Mouse (Mus musculus) hindbrain, embryonic 12.5 days (tissue): Measurements from ENCODE around the gene Gm10073. TPM values are rescaled to one million over a fixed set of nuclear protein-coding genes. Genes with fewer than 3 reads are reported as not detected.

Experiments used
- ATAC-seq: fragments of 200-750 bp; cut with Nextera tagmentation; 2 replicates; pipeline ENCODE4 v1.8.0; 2017; ENCODE audit warnings: moderate TSS enrichment; ENCODE audit not compliant: low FRiP score
- H3K27ac ChIP-seq: fragments of 300-500 bp; sonication (generic); 2 replicates; pipeline ENCODE4 v1.5.1; 2016; ENCODE audit warnings: mild to moderate bottlenecking
- H3K27me3 ChIP-seq: fragments of 300-500 bp; sonication (generic); 2 replicates; pipeline ENCODE4 v1.6.1; 2016; ENCODE audit warnings: mild to moderate bottlenecking
- H3K36me3 ChIP-seq: fragments of 300-500 bp; sonication (generic); 2 replicates; pipeline ENCODE4 v1.6.1; 2016; ENCODE audit warnings: mild to moderate bottlenecking
- H3K4me1 ChIP-seq: fragments of 300-500 bp; sonication (generic); 2 replicates; pipeline ENCODE4 v1.6.1; 2016
- H3K4me2 ChIP-seq: fragments of 300-500 bp; sonication (generic); replicated peaks from 2 replicates; pipeline ENCODE4 v1.6.1; 2016; ENCODE audit warnings: mild to moderate bottlenecking
- H3K4me3 ChIP-seq: fragments of 300-500 bp; sonication (generic); 2 replicates; pipeline ENCODE4 v1.5.1; 2016; ENCODE audit warnings: mild to moderate bottlenecking
- H3K9ac ChIP-seq: fragments of 300-500 bp; sonication (generic); 2 replicates; pipeline ENCODE4 v1.6.1; 2016; ENCODE audit warnings: mild to moderate bottlenecking, moderate library complexity
- H3K9me3 ChIP-seq: fragments of 300-500 bp; sonication (generic); replicated peaks from 2 replicates; pipeline ENCODE4 v1.6.1; 2016; ENCODE audit warnings: mild to moderate bottlenecking
- WGBS: fragments of 180-500 bp; shearing (Covaris S2); methylation state at CpG from one replicate; pipeline ENCODE4 v1.1.7; 2016; 5-methylcytosine and 5-hydroxymethylcytosine counted together
- polyA plus RNA-seq: library from polyadenylated mRNA; unstranded; fragments of >200 nt; fragmentation: Nextera tagmentation; extraction: Ambion mirVana; gene quantifications from 2 replicates; pipeline ENCODE4 v1.2.1, GENCODE M21; 2016

Gene Gm10073
- polyA plus RNA-seq, 1 experiment from 2014 or later = 3.8 TPM

DNA sequence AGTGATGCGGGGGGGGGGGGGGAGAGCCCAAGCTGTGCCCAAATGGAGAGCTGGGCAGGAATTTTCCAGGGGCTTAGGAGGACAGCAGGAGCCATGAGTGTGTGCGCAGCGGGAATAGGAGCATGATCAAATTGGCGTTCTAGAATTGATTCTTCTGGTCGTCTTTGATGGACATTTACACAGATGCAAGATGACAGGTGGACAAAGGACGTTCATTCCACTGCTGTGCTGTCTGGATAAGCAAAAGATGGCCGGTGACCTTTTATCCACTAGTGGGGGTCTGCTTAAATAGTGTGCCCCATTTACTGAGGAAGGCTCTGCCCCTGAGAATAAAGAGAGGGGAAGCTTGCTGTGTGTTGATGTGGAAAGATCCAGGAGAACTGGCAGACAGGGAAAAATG is 4.3 kb downstream of the Gm10073 start:
- peak; percentile 48; the same call in 1 of the 2 replicates for ATAC-seq
- no peaks in the 10 kb centered on the region for H3K27me3 ChIP-seq
- H3K36me3 ChIP-seq = no peaks in the 10 kb centered on the region
- no peaks in the 10 kb centered on the region for H3K9me3 ChIP-seq
- peaks cover 5% of the 10 kb centered on the region; the same call in 1 of the 2 replicates for H3K4me1 ChIP-seq
- H3K4me2 ChIP-seq = no peak overlapping the region
- H3K9ac ChIP-seq = no peak overlapping the region
- 41% methylated on average over 7 of the region's 7 CpGs for WGBS
- no peak overlapping the region for H3K4me3 ChIP-seq
- no peak overlapping the region for H3K27ac ChIP-seq

- Histone ChIP-seq H3K27ac (no peak overlapping the region), H3K9ac (no peak overlapping the region), H3K4me3 (no peak overlapping the region), H3K27me3 (peaks cover 3% of the 10 kb centered on the region; the same call in 1 of the 2 replicates), H3K36me3 (no peaks in the 10 kb centered on the region), H3K9me3 (no peaks in the 10 kb centered on the region), H3K4me2 (no peak overlapping the region), H3K4me1 (no peaks in the 10 kb centered on the region)
- ATAC-seq = no peak
- 81% methylated on average over 3 of the region's 3 CpGs for WGBS
Observed at GRCm38 (mm10) chr8:106563691-106564182, 9.5 kb downstream of the Gm10073 start.

DNA sequence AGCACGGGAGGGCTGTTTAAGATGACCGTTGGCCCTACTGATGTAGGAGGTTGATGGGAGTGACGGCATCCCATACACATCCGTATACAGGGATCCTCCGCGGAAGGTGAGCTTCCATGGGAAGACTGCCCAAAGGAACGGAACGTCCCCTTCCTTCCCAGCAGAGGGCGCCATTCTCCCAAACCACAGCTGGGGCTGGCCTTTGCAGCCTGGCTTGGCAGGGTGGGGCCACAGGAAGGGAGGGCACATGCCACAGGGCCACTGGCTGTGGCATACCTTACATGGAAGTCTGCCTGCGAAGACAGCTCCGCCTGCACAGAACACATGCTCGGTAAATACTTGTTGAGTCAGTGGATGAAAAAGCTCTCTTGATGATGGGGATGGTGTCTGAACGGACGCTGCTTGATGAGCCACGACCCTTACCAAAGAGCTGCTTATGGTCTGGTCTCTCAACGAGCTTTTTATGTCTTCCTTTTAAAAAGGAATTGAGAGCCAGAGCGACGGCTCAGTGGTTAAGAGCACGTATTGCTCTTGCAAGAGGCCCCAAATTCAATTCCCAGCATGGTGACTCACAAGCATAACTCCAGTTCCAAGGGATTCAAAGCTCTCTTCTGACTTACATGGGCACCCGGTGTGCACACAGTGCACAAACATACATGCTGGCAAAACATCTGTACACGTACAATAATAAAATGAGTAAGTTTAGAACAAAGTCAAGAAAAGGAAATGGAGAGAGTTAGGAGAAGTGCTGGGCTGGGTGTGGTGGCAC is 12.0 kb downstream of the Gm10073 start:
- WGBS = 33% methylated on average over 21 of the region's 21 CpGs
- Histone ChIP-seq H3K27me3 (peaks cover 3% of the 10 kb centered on the region; the same call in 1 of the 2 replicates), H3K9ac (no peak overlapping the region), H3K4me2 (no peak overlapping the region), H3K27ac (no peak overlapping the region), H3K4me3 (no peak overlapping the region), H3K36me3 (no peaks in the 10 kb centered on the region), H3K4me1 (no peaks in the 10 kb centered on the region), H3K9me3 (peaks cover 8% of the 10 kb centered on the region; the same call in 1 of the 2 replicates)
- ATAC-seq = no peak

GRCm38 (mm10) chr8:106559844-106560243 is 13.4 kb downstream of the Gm10073 start:
- Histone ChIP-seq H3K9ac (no peak overlapping the region), H3K27ac (no peak overlapping the region), H3K27me3 (peaks cover 3% of the 10 kb centered on the region; the same call in 1 of the 2 replicates), H3K4me3 (no peak overlapping the region), H3K4me2 (no peak overlapping the region), H3K36me3 (no peaks in the 10 kb centered on the region), H3K4me1 (no peaks in the 10 kb centered on the region), H3K9me3 (peaks cover 8% of the 10 kb centered on the region; the same call in 1 of the 2 replicates)
- 65% methylated on average over 9 of the region's 9 CpGs for WGBS
- ATAC-seq = no peak

DNA sequence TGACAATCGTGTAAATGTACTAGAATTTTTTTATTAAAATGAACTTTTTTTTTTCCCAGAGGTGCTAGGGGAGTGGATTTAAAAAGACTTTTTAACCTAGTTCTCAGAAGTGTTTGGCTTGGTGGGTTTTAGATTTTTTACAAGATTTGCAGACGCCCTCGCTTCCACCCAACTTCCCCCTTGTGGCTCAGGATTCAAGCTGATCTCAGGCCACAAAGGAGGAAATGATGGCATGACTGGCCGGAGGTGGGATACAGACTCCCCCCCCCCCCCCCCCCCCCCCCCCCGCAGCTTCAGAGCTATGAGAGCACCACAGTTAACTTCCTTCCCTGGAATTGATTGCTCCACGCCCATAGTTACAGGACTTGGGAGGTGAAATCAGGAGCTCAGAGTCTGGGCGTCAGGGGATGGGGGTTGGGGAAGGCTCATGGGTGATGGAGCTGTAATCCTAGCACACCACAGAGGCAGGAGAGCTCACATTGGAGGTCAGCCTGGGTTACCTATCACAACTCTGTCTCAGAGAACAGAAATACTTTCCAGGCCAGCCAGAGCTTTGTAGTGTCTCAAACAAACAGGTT is 17.1 kb downstream of the Gm10073 start:
- Histone ChIP-seq H3K9ac (no peak overlapping the region), H3K9me3 (peaks cover 8% of the 10 kb centered on the region; the same call in 1 of the 2 replicates), H3K4me1 (no peaks in the 10 kb centered on the region), H3K4me3 (no peak overlapping the region), H3K27me3 (peaks cover 3% of the 10 kb centered on the region; the same call in 1 of the 2 replicates), H3K36me3 (no peaks in the 10 kb centered on the region), H3K27ac (no peak overlapping the region), H3K4me2 (no peak overlapping the region)
- no peak for ATAC-seq
- 71% methylated on average over 6 of the region's 7 CpGs for WGBS

DNA sequence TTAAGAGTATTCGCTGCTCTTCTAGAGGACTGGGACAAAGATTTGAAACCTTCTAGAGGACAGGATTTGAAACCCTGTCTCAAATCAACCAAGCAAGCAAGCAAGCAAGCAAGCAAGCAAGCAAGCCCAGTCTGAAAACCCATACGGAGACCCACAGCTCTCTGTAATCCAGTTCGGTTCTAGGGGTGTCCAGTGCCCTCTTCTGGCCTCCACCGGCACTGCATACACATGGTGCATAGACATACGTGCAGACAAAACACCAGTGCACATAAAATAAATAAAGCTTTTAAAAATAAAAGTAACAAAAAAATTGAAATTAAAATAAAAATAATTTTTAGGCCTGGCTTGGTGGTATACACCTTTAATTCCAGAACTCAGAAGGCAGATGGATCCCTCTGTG is 19.2 kb downstream of the Gm10073 start:
- Histone ChIP-seq H3K9ac (no peak overlapping the region), H3K9me3 (peaks cover 8% of the 10 kb centered on the region; the same call in 1 of the 2 replicates), H3K36me3 (no peaks in the 10 kb centered on the region), H3K4me3 (no peak overlapping the region), H3K27me3 (no peaks in the 10 kb centered on the region), H3K27ac (no peak overlapping the region), H3K4me1 (no peaks in the 10 kb centered on the region), H3K4me2 (no peak overlapping the region)
- no peak for ATAC-seq
- WGBS = 96% methylated on average over 5 of the region's 5 CpGs

DNA sequence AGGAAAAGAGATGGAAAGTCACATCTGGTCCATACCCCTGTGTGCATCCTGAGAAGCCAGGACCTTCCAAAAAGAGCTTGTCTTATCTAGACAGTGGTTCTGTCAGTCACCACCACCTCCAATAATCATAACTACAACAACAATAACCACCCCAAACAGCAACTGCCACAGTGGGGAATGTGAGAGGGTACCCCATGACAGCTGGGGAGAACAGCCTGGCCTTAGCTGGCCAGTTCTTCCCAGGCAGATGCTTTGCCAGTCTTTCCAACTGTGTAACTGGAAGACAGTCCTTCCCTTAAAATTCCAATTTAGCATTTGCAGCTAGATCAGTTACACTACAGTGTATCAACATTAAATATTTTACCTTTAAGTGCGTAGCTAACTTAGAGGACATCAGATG is 22.4 kb downstream of the Gm10073 start:
- Histone ChIP-seq H3K27ac (no peak overlapping the region), H3K9me3 (no peaks in the 10 kb centered on the region), H3K4me1 (no peaks in the 10 kb centered on the region), H3K9ac (no peak overlapping the region), H3K4me3 (no peak overlapping the region), H3K4me2 (no peak overlapping the region), H3K27me3 (no peaks in the 10 kb centered on the region), H3K36me3 (no peaks in the 10 kb centered on the region)
- no peak for ATAC-seq
- 92% methylated on average over 1 of the region's 1 CpGs for WGBS

GRCm38 (mm10) chr8:106548366-106548936 is 24.8 kb downstream of the Gm10073 start:
- H3K9ac ChIP-seq = no peak overlapping the region
- no peaks in the 10 kb centered on the region for H3K36me3 ChIP-seq
- ATAC-seq = no peak
- H3K4me2 ChIP-seq = no peak overlapping the region
- no peak overlapping the region for H3K4me3 ChIP-seq
- no peaks in the 10 kb centered on the region for H3K9me3 ChIP-seq
- H3K27me3 ChIP-seq = no peaks in the 10 kb centered on the region
- H3K27ac ChIP-seq = no peak overlapping the region
- H3K4me1 ChIP-seq = no peaks in the 10 kb centered on the region
- 89% methylated on average over 10 of the region's 10 CpGs for WGBS

DNA sequence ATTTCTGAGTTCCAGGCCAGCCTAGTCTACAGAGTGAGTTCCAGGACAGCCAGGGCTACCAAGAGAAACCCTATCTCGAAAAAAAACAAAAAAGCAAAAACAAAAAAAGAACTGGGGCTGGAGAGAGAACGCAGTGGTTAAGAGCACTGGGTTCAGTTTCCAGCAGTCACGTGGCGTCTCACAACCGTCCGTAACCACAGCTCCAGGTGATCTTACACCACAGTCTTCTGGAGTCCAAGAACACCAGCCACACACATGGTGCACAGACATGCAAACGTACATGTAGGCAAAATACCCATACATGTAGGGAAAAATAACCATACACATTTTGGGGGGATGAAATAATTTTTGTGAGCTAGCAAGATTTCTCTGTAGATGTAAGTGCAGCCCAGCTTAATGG is 26.5 kb downstream of the Gm10073 start:
- WGBS = 88% methylated on average over 7 of the region's 7 CpGs
- H3K9me3 ChIP-seq = no peaks in the 10 kb centered on the region
- H3K9ac ChIP-seq = no peak overlapping the region
- no peaks in the 10 kb centered on the region for H3K36me3 ChIP-seq
- no peak overlapping the region for H3K4me2 ChIP-seq
- H3K4me1 ChIP-seq = no peaks in the 10 kb centered on the region
- H3K27me3 ChIP-seq = no peaks in the 10 kb centered on the region
- no peak overlapping the region for H3K4me3 ChIP-seq
- H3K27ac ChIP-seq = no peak overlapping the region
- no peak for ATAC-seq

- Histone ChIP-seq H3K27ac (no peak overlapping the region), H3K9ac (no peak overlapping the region), H3K4me3 (no peak overlapping the region), H3K9me3 (no peaks in the 10 kb centered on the region), H3K4me2 (no peak overlapping the region), H3K36me3 (no peaks in the 10 kb centered on the region), H3K4me1 (no peaks in the 10 kb centered on the region), H3K27me3 (no peaks in the 10 kb centered on the region)
- ATAC-seq = no peak
- 82% methylated on average over 2 of the region's 2 CpGs for WGBS
Observed at GRCm38 (mm10) chr8:106545149-106545548, 28.1 kb downstream of the Gm10073 start.

DNA sequence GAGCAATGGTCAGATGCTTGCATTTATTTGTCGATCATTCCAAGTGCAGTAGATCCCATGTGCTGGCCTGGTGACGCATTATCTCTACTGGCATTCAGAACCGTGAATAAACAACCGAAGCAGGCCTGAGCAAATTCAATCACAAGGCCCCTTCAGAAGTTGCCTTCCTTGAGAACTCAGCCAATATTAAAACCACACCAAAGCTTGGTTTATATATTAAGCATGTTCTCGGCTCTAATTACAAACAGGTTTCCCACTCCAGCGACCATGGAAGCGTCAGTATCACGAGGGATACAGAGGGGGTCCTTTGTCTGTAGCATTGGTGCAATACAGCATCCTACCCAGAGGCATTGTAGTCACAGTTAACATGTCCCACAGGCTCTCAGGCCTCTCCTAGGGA is 30.2 kb downstream of the Gm10073 start:
- Histone ChIP-seq H3K9ac (no peak overlapping the region), H3K9me3 (no peaks in the 10 kb centered on the region), H3K4me2 (no peak overlapping the region), H3K4me1 (0 out of 2 replicates have a peak, but pooled peaks cover 4% of the 10 kb centered on the region), H3K27me3 (no peaks in the 10 kb centered on the region), H3K27ac (no peak overlapping the region), H3K4me3 (no peak overlapping the region), H3K36me3 (no peaks in the 10 kb centered on the region)
- WGBS = 74% methylated on average over 8 of the region's 8 CpGs
- no peak for ATAC-seq

- ATAC-seq = no peak
- Histone ChIP-seq H3K4me3 (no peak overlapping the region), H3K27ac (no peak overlapping the region), H3K27me3 (no peaks in the 10 kb centered on the region), H3K9ac (no peak overlapping the region), H3K4me1 (0 out of 2 replicates have a peak, but pooled peaks cover 4% of the 10 kb centered on the region), H3K4me2 (no peak overlapping the region), H3K9me3 (no peaks in the 10 kb centered on the region), H3K36me3 (no peaks in the 10 kb centered on the region)
- 85% methylated on average over 11 of the region's 11 CpGs for WGBS
Observed at GRCm38 (mm10) chr8:106541002-106541401, 32.3 kb downstream of the Gm10073 start.
